Mouse (Mus musculus) MEL-GATA-1-ER (cell line): ENCODE data around the gene 0610030E20Rik.
A peak's percentile ranks its signal among the peaks of the same experiment; 100 is the strongest.

ENCODE experiments used
- DNase-seq: peaks from one replicate; pipeline ENCODE4 v3.0.0-alpha.2; 2012; ENCODE audit warnings: low read depth; ENCODE audit errors: extremely low read depth

The 0610030E20Rik gene

DNA sequence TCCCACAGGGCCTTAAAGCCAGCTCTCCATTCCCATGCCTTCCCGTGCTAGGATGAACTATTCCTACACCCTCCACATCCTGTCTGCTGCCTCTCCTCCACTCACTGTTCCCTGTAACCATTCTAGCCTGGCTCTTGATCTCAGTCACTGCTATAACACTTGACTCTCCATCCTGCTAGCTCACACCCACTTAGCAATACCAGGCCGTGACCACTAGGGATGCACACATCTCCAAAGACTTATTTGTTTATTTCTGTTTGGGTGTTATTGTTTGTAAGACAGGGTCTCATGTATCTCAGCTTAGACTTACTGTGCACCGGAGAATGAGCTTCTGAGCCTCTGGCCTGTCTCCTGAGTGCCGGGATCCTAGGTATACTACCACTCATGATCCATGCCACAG is 22.4 kb downstream of the 0610030E20Rik start:
- DNase-seq, result no peak

GRCm38 (mm10) chr6:72370091-72370490 is 23.0 kb downstream of the 0610030E20Rik start:
- no peak for DNase-seq

DNA sequence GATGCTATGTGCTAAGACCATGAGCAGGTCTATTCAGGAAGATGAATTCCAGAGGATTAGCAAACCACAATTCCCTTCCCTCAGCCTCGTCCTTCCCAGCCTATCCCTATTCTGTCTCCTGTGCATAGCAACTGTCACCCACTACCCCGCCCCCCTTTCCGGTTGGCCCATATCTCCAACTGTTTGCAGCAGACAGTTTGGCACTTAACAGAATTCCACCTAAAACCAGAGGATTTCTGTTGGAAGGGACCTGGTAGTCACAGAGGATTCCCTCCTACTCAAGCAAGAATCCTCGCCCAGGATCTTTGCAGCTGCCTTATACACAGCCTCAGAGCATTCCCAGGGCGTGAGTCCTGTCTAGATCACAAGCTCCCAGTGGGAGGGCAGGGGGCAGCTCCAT is 24.0 kb downstream of the 0610030E20Rik start:
- no peak for DNase-seq

- no peak for DNase-seq
Observed at GRCm38 (mm10) chr6:72371571-72371970, 24.5 kb downstream of the 0610030E20Rik start.

DNA sequence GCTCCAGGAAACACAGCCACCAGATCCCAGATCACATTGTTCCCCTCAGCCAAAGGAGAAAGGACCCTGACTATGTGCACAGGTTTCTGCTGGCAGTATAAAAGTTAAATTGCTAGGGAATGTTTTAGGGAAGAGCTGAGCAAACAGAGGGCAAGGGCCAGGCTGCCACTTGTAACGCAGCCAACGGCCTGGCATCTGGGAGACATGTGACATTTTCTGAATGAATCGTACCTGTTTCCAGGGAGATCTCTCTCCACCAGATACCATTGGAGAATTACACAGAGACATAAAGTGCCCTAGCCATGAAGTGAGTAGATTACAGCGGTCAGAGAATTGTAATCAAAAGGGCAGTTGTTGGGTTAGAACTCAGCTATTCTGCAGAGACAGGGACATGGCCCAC is 26.1 kb downstream of the 0610030E20Rik start:
- DNase-seq, result no peak

GRCm38 (mm10) chr6:72374206-72374605 is 27.1 kb downstream of the 0610030E20Rik start:
- DNase-seq, result no peak

DNA sequence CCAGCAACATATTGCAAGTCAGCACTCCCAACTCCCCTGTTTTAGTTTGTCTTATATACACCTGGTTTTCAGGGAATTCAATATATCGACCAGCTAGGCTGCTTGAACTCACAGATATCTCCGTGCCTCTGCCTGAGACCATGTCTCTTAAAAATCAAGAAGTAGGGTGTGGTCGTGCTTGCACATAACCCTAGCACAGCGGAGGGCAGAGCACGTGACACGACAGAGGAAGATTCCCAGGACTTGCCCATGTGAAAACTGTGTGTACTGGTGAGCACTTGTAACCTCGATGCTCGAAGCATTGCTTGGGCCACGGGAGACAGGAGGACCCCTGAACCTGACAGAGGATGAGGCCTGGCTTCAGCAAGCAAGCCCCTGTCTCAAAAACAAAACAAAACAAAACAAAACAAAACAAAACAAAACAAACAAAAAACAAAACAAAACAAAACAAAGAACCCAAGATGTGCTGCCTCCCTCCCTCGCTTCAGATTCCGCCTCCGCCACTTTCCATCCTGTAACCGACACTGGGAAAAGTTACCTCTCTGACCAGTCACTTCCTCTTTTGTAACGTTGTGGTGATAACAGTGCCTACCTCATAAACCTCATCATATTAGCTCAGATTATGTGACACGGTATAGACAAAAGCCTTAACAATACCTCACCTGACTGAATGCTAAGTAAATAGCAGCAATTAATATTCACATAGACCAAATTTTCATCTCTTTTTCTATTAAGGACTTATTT is 27.9 kb downstream of the 0610030E20Rik start:
- DNase-seq, result peak; percentile 75

GRCm38 (mm10) chr6:72378510-72379234 is 31.6 kb downstream of the 0610030E20Rik start:
- no peak for DNase-seq

DNA sequence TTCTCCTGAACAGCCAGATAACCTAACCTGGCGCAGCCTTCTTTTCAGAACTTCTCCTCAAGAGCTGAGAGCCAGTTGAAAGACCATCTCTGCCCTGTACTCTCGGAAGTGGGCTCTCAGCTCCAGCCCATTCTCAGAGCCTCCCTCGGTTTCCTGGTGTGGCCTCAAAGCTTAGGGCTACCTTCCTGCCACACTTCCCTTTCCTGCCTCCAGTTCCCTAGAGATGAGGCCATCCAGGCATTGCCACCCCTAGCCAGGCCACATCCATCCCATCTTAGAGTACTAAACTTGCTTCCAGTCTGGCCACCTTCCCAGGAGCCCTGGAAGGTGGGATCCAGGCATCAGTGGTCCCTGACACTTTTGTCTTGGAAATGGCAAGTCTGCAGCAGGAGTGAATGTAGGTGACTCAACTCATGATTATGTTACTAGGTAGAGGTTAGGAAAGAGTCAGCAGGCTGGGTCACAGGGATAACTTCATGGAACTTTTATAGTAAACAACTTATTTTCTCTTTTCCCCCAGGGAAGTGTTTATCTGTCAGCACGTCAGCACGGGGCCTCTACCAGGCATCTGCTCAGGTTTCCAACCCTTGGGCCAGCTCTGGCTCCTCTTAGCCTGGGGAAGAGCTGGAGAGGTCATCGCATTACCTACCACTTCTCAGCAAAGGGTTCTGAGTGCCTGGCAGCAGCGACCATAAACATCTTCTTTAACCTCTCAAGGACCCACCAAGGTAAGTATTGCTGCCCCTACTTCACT is 32.4 kb downstream of the 0610030E20Rik start:
- no peak for DNase-seq

GRCm38 (mm10) chr6:72380131-72380770 is 33.1 kb downstream of the 0610030E20Rik start, which contains the start of gene Vamp5:
Gene Vamp5 (minus strand): TSS chr6:72380468.
- no peak for DNase-seq

DNA sequence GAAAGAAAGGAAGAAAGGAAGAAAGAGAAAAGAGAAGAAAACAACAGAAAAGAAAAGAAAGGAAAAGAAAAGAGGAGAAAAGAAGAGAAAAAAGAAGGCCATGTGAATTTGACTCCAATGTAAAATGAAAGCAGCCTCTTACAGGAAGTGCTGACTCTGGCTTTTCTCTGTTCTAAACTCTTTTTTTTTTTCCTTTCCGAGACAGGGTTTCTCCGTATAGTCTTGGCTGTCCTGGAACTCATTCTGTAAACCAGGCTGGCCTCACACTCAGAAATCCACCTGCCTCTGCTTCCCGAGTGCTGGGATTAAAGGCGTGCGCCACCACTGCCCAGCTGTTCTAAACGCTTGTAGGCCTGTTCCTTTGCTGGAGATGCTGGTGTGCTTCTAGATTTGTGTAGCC is 35.4 kb downstream of the 0610030E20Rik start:
- DNase-seq, result no peak

- DNase-seq, result no peak
Observed at GRCm38 (mm10) chr6:72383142-72383820, 36.2 kb downstream of the 0610030E20Rik start.

DNA sequence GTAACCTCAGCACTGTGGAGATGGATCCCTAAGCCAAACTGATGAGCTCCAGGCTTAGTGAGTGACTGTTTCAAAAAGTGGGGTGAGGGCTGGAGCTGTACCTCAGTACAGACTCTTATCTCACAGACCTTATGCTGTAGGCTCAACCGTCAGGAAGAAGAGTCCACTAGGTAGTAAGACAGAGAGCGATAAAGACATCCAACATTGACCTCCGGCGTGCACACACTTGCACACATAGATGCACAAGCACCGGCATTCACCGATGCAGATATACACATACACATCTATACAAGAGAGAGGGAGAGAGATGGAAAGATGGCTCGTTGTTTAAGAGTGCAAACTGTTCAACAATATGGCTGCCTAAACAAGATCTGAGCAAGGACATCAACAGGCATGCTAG is 36.8 kb downstream of the 0610030E20Rik start:
- DNase-seq, result peak; percentile 97

DNA sequence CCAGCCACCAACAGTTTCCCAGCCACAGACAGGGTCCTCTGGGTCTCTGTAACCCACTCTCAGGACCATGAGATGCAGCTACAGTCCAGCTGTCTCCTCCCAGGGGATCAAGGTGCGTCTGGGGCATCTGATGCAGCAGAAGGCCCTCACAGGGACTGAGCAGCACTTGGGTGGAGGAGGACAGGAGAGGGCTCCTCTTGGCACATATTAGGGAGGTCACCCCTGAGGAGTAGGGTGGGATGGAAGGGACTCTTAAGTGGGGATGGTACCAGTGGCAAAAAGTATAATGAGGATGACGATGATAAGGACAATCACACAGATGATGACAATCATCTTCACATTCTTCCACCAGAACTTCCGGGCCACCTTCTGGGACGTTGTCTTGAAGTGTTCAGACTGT is 38.1 kb downstream of the 0610030E20Rik start:
- DNase-seq, result no peak

GRCm38 (mm10) chr6:72386561-72386960 is 39.4 kb downstream of the 0610030E20Rik start:
- no peak for DNase-seq

DNA sequence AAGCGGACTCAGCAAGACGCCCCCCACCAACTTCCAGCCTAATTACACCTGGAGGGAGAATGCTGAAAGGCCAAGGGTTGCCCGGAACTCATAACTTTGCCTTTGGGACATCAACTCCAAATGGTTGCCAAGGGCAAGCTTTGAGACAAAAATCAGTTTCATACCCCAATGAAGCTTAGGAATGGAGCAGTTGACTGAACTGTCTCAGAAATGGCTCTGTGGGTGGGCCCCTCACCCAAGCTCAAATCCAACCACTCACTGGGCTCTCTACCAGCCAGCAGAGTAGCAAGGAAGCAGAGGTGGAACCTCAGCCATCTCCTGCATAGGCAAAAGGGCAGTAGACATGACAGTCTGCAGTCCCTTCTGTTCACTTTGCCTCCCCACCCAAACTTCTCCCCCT is 40.7 kb downstream of the 0610030E20Rik start:
- DNase-seq, result no peak

- no peak for DNase-seq
Observed at GRCm38 (mm10) chr6:72388266-72388665, 41.1 kb downstream of the 0610030E20Rik start.

GRCm38 (mm10) chr6:72388791-72389329 is 41.7 kb downstream of the 0610030E20Rik start:
- no peak for DNase-seq

GRCm38 (mm10) chr6:72389471-72389940 is 42.4 kb downstream of the 0610030E20Rik start:
- DNase-seq, result peak; percentile 98

GRCm38 (mm10) chr6:72389941-72390771 is 43.0 kb downstream of the 0610030E20Rik start, which contains the start of gene Vamp8:
Gene Vamp8 (minus strand): TSS chr6:72390703.
- DNase-seq, result no peak
